Mouse (Mus musculus): ENCODE data around the gene Ppp2r5a.

DNA sequence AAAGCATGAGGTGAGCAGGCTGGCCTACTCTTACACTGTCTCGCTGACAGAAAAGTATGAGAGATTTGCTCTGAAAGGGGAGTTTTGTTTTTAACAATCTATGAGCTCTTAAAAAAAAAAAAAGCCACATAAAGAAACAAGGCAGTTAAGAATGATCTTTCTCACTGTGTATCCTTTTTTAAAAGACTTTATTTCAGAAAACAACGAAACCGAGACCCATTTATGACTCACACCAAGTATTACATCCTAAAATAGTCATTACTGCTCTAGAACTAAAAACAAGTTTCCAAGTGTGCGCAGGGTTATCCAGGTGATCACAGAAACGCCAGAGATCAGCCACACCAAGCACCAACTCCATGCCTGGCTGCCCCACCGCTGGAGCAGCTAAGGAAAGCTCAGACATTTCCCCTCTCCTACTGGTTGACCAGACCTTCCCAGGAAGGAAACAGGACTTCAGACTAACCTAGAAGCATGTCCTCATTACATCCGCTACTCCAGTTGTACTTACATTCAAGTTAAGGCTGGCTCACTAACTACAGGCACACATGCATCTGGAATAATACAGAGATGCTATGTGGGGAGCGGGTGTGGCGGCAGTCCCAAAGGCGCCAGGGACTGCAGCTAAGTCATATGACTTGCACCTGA is 18.2 kb downstream of the Ppp2r5a start:
- TF ChIP-seq CTCF (IDR thresholded peaks at IDR 0.05; ENCODE audit: control insufficient read depth, insufficient read depth, insufficient replicate concordance, low read depth, low read length), result no peak
- no peak for TF ChIP-seq POLR2A (IDR thresholded peaks at IDR 0.05; ENCODE audit: control insufficient read depth, low read depth, low read length)

All from testis, adult 2 months (tissue).